Mouse (Mus musculus): ENCODE results near the gene Hist1h2bj.

Gene Hist1h2bj

GRCm38 (mm10) chr13:22042568-22043502, at the start of gene Hist1h2bj, which contains the start of gene Hist1h2ag:
Gene Hist1h2bj (plus strand): TSS chr13:22043214.
Gene Hist1h2ag (minus strand): TSS chr13:22042944.
- in situ Hi-C loops (cut with MboI; ENCODE audit: low sequenced_read_pairs): loop anchor here (25.0 kb wide), 1 partner anchor 1719 kb away; the partner anchor contains the start of genes Hist1h1a, Hist1h2ab, Hist1h3a and Hist1h3b

- in situ Hi-C loops (cut with MboI; ENCODE audit: low sequenced_read_pairs): no loop called here
Observed at GRCm38 (mm10) chr13:21993957-21994738, 48.9 kb upstream of the Hist1h2bj start.

DNA sequence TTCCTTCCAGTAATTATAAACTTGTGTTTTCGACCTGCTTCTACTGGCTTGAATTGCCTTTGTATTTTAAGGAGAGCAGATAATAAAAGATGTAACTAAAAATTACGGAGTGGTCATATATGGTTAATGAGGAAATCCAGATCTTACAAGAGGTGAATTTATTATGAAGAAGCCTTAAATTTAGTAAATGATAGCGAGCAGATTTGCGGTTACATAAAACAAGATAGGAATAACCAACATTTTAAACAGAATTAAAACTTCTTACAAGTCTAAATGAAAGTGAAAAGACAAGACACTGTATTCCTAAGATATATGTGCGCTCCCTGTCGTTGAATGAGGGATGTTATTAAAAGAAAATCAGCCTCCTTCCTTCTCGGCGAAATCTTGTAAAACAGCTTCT, 48.1 kb upstream of the Hist1h2bj start:
- in situ Hi-C loops (cut with MboI; ENCODE audit: low sequenced_read_pairs): no loop called here

GRCm38 (mm10) chr13:21995331-21995914, 47.6 kb upstream of the Hist1h2bj start:
- in situ Hi-C loops (cut with MboI; ENCODE audit: low sequenced_read_pairs): no loop called here

- in situ Hi-C loops (cut with MboI; ENCODE audit: low sequenced_read_pairs): no loop called here
Observed at GRCm38 (mm10) chr13:21996101-21996839, 46.7 kb upstream of the Hist1h2bj start.

- in situ Hi-C loops (cut with MboI; ENCODE audit: low sequenced_read_pairs): no loop called here
Observed at GRCm38 (mm10) chr13:21996840-21997185, 46.2 kb upstream of the Hist1h2bj start.

DNA sequence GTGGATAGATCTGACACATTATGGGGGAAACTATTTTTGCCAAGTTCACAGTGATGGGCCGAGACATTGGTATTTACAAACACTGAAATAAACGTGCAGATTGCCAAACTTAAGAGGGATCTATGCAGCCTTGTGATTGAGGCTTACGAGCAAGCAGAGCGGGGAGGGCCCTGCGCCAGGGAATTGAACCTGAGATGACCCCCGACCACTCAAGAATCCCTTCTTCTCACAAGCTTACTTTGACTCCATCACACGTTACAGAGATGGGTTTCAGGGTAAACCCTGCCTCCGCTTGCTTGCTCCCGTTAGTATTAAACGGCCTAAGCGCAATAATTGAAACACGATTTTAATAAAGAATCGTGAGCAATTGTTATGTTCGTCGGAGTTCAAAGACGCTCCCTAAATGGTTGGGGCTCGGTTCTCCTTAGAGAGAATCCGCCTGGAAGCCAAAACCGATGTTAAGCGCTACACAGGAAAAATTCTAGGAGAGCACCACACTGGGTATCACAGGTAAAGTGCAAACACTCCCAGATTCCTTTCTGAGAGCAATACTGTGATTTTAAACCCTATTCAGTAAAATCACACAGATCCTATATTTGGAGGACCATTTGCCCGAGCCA, 45.7 kb upstream of the Hist1h2bj start:
- in situ Hi-C loops (cut with MboI; ENCODE audit: low sequenced_read_pairs): no loop called here

GRCm38 (mm10) chr13:21997821-21998220, 45.2 kb upstream of the Hist1h2bj start:
- in situ Hi-C loops (cut with MboI; ENCODE audit: low sequenced_read_pairs): no loop called here

DNA sequence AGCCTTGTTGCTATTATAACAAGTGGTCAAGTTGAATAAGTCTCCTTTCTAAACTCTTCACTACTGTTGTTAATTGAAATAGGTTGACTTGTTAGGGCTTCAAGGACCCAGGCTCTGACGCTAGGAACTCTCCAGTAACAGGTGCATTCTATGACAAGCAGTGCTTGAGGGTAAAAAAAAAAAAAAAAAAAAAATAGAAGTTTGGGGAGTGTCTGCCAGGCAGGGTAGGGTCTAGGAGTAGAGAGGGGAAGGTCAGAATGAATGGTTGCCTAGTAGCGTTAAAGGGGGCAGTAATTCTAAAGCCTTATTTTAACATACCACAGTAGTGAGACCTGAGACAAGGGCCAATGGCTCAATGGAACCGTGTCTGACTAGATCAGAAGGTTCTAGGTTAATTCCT, 44.6 kb upstream of the Hist1h2bj start:
- in situ Hi-C loops (cut with MboI; ENCODE audit: low sequenced_read_pairs): no loop called here

GRCm38 (mm10) chr13:21999147-21999546, 43.9 kb upstream of the Hist1h2bj start:
- in situ Hi-C loops (cut with MboI; ENCODE audit: low sequenced_read_pairs): no loop called here

DNA sequence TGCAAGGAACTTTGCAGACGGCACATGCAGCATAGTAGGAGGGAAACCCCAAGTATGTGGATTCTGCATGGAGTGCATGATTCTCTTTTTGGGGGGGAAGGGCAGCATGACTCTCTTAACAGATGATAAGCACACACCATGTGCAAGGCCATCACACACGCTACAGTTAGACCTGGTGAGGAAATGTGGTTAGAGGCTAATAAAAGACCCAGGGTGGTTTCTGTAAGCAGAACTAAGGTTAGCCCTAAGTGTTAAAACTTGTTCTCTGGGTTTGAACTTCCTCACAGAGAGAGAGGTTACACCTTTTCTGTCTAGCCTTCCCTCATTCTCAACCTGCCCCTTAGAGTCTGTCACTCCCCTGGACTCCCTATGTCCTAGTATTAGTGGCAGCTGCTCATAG, 41.7 kb upstream of the Hist1h2bj start:
- in situ Hi-C loops (cut with MboI; ENCODE audit: low sequenced_read_pairs): loop anchor here (25.0 kb wide), 2 partner anchors 139 to 1436 kb away; no protein-coding TSS in a partner anchor

DNA sequence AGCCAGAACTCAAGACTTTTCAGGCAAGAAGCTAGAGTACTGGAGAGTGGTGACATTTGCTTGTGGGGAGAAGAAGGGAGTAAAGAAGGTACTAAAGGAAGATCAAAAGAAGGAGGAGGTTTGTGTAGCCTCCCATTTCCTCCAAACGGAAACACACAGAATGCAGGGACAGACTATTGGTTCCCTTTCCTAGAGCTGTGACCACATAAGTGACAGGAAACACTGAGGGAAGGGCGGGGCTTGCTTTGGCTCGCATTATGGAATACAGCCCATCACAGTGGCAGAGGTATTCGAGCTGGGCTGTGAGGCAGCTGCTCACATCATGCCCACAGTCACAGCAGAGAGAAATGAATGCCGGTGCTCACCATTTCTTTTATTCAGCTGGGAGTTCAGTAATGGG, 41.2 kb upstream of the Hist1h2bj start:
- in situ Hi-C loops (cut with MboI; ENCODE audit: low sequenced_read_pairs): loop anchor here (25.0 kb wide), 2 partner anchors 140 to 1435 kb away; no protein-coding TSS in a partner anchor

GRCm38 (mm10) chr13:22005605-22006333, 37.2 kb upstream of the Hist1h2bj start:
- in situ Hi-C loops (cut with MboI; ENCODE audit: low sequenced_read_pairs): loop anchor here (25.0 kb wide), 2 partner anchors 143 to 1432 kb away; no protein-coding TSS in a partner anchor

DNA sequence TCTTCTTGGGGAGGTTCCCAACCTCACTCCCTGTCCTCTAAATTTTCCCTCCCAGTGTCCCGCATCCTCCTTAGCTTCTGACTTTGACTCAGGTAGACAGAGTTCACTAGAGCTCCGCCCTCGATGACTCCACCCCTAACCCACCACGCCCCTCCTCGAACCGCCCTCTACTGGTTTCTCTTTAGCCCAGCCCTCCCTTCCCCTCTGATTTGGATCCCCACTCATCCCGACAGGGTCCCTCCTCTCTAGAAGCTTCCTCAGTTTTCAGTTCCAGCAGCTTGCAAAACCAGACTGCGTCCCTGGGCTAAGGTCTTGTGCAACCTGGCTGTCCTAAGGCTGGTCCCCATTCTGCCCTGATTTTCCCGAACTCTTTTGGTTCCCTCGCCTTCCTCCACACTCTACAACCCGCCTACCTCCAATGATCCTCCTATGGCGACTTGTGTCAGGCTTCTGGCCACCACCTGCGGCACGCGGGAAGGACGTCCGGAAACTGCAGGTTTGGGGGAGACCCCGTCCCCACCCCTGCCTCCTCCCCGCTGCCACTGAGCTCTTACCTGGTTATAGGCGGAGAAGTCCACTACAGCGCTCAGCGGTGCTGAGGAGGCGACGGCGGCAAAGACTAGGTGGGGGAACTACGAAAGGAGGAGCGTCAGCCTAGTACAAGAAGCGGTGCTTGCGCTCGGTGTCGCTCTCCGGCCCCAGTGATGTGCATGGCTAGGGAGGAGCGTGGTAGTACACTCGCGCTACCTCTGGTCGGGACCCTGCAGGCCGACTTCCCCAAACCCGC, 36.5 kb upstream of the Hist1h2bj start:
- in situ Hi-C loops (cut with MboI; ENCODE audit: low sequenced_read_pairs): loop anchor here (25.0 kb wide), 2 partner anchors 144 to 1431 kb away; no protein-coding TSS in a partner anchor

DNA sequence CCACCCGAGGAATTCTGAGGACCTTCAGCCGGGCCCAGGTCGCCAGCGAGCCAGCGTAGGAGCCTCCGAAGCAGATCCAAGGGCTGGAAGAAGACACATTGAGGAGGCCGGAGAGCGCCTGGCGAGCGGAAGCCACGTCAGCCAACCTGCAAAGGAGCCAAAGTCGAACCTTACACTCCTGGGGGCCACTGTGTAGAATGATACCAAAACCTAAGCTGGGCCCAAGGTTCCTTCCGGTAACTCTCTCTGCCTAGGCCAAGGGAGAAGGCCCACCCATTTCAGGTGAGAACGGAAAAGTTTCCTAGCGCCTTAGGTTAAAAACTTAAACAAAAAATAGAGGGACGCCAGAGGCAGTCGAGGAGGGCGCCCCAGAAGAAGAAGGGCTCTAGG, 35.9 kb upstream of the Hist1h2bj start:
- in situ Hi-C loops (cut with MboI; ENCODE audit: low sequenced_read_pairs): loop anchor here (25.0 kb wide), 2 partner anchors 145 to 1430 kb away; no protein-coding TSS in a partner anchor

DNA sequence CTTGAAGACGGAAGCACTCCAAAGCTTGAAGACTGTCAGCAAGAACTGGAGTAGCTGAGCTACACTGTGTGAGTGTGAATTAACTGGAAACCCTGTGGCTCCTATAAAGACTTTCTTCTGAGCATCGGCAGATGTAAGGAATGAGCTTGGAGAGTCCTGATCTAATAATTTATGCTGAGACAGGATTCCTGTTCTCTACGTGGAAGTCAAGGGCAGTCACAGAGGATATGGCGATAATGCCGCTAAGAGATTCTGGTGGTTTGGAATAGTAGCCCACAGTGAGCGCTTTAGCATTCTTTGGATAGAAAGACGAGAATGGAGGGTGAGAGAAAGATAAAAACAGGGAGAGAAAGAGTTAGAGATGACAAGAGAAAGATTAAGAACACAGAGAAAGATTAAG, 35.1 kb upstream of the Hist1h2bj start:
- in situ Hi-C loops (cut with MboI; ENCODE audit: low sequenced_read_pairs): loop anchor here (25.0 kb wide), 2 partner anchors 146 to 1429 kb away; no protein-coding TSS in a partner anchor

DNA sequence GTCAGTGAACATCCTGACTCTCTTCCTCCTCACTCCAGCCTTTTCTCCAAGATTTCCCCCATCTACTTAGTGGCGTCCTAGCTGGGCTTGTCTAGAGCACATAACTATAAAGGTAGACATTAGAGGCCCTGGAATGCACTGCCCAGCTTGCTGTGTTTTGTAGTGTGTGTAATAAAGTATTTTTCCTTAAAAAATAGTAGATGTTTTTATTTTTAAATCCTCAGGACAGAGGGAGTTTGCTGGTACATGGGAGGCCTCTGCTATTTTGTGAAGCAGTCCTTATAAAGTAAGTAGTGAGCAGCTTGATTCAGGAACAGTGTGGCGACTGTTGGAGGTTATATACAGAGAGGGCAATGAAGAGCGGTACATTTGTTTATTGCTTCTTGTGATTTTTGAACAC, 34.3 kb upstream of the Hist1h2bj start:
- in situ Hi-C loops (cut with MboI; ENCODE audit: low sequenced_read_pairs): loop anchor here (25.0 kb wide), 2 partner anchors 146 to 1429 kb away; no protein-coding TSS in a partner anchor

GRCm38 (mm10) chr13:22009642-22010041, 33.4 kb upstream of the Hist1h2bj start, which contains the start of gene Prss16:
Gene Prss16 (minus strand): TSS chr13:22009742.
- in situ Hi-C loops (cut with MboI; ENCODE audit: low sequenced_read_pairs): loop anchor here (25.0 kb wide), 2 partner anchors 147 to 1428 kb away; no protein-coding TSS in a partner anchor
